9 mouse cellular contexts compared by ENCODE assay signal in genomic region chr2:102743918-102744696, GRCm38 (mm10).
A peak's percentile ranks its signal among the peaks of the same experiment; 100 is the strongest.
DNase-seq lines count a peak whose midpoint lies in the region; ATAC-seq and TF ChIP-seq lines count a peak whose summit lies in the region.
"Had no signal": no experiment of that assay in that cellular context is flagged by ENCODE, and none has a peak within 500 bp of the region (broad histone marks: within the 10 kb centered on the region; RNA-seq: fewer than 3 reads in every experiment).

No protein-coding gene starts in this region.

- peaks cover 7% of the 10 kb centered on the region for H3K4me1 ChIP-seq in midbrain, embryonic 11.5 days (ENCODE audit: control insufficient read depth, insufficient read depth, low read length)
- H3K4me1 ChIP-seq in spleen, adult 2 months (ENCODE audit: control insufficient read depth, insufficient read depth, insufficient read length): peaks cover 14% of the 10 kb centered on the region

- no peaks in the 10 kb centered on the region for H3K27me3 ChIP-seq in midbrain, embryonic 11.5 days (ENCODE audit: control insufficient read depth, insufficient read depth, low read length)
- no peaks in the 10 kb centered on the region for H3K27me3 ChIP-seq in spleen, adult 2 months (ENCODE audit: control insufficient read depth, insufficient read depth, low read length)
- H3K27me3 ChIP-seq: heart, embryonic 13.5 days had no signal

- no peaks in the 10 kb centered on the region for H3K36me3 ChIP-seq in midbrain, embryonic 11.5 days (ENCODE audit: control insufficient read depth, insufficient read depth, low read length)
- no peaks in the 10 kb centered on the region for H3K36me3 ChIP-seq in spleen, adult 2 months (ENCODE audit: control insufficient read depth, insufficient read depth, low read length)
- H3K36me3 ChIP-seq: heart, embryonic 13.5 days had no signal

- 59% methylated on average over 10 of the region's 10 CpGs for WGBS in midbrain, embryonic 11.5 days
- WGBS in spleen, adult 2 months: 48% methylated on average over 10 of the region's 10 CpGs

- H3K4me3 ChIP-seq in midbrain, embryonic 11.5 days (ENCODE audit: low read depth, low read length): no peak overlapping the region
- H3K4me3 ChIP-seq in spleen, adult 2 months (ENCODE audit: extremely low read depth, insufficient read depth, insufficient read length): no peak overlapping the region
- H3K4me3 ChIP-seq: heart, embryonic 13.5 days had no signal

- no peak for TF ChIP-seq POLR2A in spleen, adult 2 months (IDR thresholded peaks at IDR 0.05; ENCODE audit: low read depth, low read length)

- no peak overlapping the region for H3K4me2 ChIP-seq in midbrain, embryonic 11.5 days

- peak; percentile 12 for DNase-seq in cerebellum, adult 9-11 months
- no peak for DNase-seq in cerebellum, adult 11-12 months
- peak; percentile 83 for DNase-seq in 3T3-L1 (ENCODE audit: low read depth, low spot score)
- DNase-seq in adrenal gland, adult 8-10 months: peak; percentile 42
- peak; percentile 10 for DNase-seq in gastrocnemius, postnatal 14 days
- DNase-seq in layer of hippocampus, adult 18-20 months (ENCODE audit: low spot score in 2 of 2): peak; percentile 39 to 74
- peak; percentile 88 for DNase-seq in midbrain, embryonic 11.5 days (ENCODE audit: low spot score, missing footprints)
- peak; percentile 58 to 67 for DNase-seq in spleen, adult 2 months (ENCODE audit: low read depth in 1 of 2, low spot score in 2 of 2)

- intact Hi-C loops in gastrocnemius, postnatal 14 days (cut with DNase I; ENCODE audit: low total_unique reads): loop anchor here (5.0 kb wide), 1 partner anchor 273 kb away; no protein-coding TSS in a partner anchor

- no peaks in the 10 kb centered on the region for H3K9me3 ChIP-seq in midbrain, embryonic 11.5 days (ENCODE audit: control insufficient read depth, low read length)
- H3K9me3 ChIP-seq: heart, embryonic 13.5 days had no signal

- TF ChIP-seq CTCF in spleen, adult 2 months (IDR thresholded peaks at IDR 0.05; ENCODE audit: extremely low read depth, insufficient read depth, insufficient read length, insufficient replicate concordance): peak; percentile 24; the same call in 1 of the 2 replicates

- no peak overlapping the region for H3K27ac ChIP-seq in midbrain, embryonic 11.5 days (ENCODE audit: low read depth, low read length)
- no peak overlapping the region for H3K27ac ChIP-seq in spleen, adult 2 months (ENCODE audit: insufficient read depth, low read length)
- H3K27ac ChIP-seq: heart, embryonic 13.5 days had no signal

- no peak for ATAC-seq in midbrain, embryonic 11.5 days (ENCODE audit: low FRiP score)

- H3K9ac ChIP-seq in midbrain, embryonic 11.5 days (ENCODE audit: low read length): no peak overlapping the region
- H3K9ac ChIP-seq: heart, embryonic 13.5 days had no signal
